Mouse (Mus musculus): ENCODE measurements around the gene Slc35f1. TPM values are rescaled to one million over a fixed set of nuclear protein-coding genes. Genes with fewer than 3 reads are reported as not detected.

Gene Slc35f1
- polyA plus RNA-seq, 1 experiment from 2014 or later: 0.93 TPM

DNA sequence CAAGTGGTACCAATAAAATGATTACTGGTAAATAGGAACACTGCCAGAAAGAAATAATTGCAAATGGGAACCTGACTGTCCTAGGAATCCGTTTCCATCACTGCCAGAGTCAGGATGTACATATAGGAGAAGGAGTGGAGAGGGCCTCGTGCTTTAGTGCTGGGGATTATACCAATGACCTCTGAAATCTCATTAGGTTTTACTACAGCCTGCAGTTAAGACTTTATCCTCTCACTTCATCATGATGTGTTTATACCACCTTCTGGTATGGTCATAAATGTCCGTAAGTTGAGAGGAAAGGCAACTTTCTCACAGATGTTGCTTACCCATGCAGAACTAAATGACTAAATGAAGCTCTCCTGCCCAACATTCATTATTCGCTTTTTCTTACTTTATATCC, 401.2 kb downstream of the Slc35f1 start:
- WGBS: 72% methylated on average over 4 of the region's 4 CpGs
- Histone ChIP-seq H3K36me3 (ENCODE audit: control insufficient read depth, insufficient read depth, low read length) (no peaks in the 10 kb centered on the region), H3K27ac (ENCODE audit: low read length) (no peak overlapping the region), H3K4me2 (ENCODE audit: low read depth, low read length) (no peak overlapping the region), H3K27me3 (ENCODE audit: control insufficient read depth, insufficient read depth, low read depth, low read length) (no peaks in the 10 kb centered on the region), H3K4me1 (replicated peaks; ENCODE audit: control insufficient read depth, insufficient read depth, low read length) (no peaks in the 10 kb centered on the region), H3K9me3 (ENCODE audit: control insufficient read depth, low read length) (no peaks in the 10 kb centered on the region), H3K9ac (ENCODE audit: low read length) (no peak overlapping the region), H3K4me3 (ENCODE audit: low read length) (no peak overlapping the region)
- no peak for ATAC-seq (ENCODE audit: low read depth)

DNA sequence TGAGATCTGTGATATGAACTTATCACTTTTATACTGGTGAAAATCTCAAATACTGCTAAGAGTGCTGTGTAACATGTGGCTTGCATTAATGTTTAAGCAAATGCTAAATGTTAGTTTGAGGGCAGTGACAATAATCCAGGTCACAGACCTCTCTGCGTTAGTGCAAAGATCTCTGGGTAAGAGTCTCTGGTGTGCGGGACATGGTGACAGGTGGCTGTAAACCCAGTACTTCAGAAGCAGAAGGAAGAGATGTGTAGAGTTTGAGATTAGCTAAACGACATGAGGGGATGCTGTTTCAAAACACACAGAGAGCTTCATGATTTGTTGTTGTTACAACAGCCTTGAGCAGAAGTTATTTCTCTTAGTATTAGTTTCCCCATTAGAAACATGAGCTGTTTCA, 406.1 kb downstream of the Slc35f1 start:
- Histone ChIP-seq H3K9me3 (ENCODE audit: control insufficient read depth, low read length) (no peaks in the 10 kb centered on the region), H3K27me3 (ENCODE audit: control insufficient read depth, insufficient read depth, low read depth, low read length) (no peaks in the 10 kb centered on the region), H3K9ac (ENCODE audit: low read length) (no peak overlapping the region), H3K36me3 (ENCODE audit: control insufficient read depth, insufficient read depth, low read length) (no peaks in the 10 kb centered on the region), H3K4me1 (replicated peaks; ENCODE audit: control insufficient read depth, insufficient read depth, low read length) (no peaks in the 10 kb centered on the region), H3K4me2 (ENCODE audit: low read depth, low read length) (no peak overlapping the region), H3K27ac (ENCODE audit: low read length) (no peak overlapping the region), H3K4me3 (ENCODE audit: low read length) (no peak overlapping the region)
- ATAC-seq (ENCODE audit: low read depth): no peak
- WGBS: 37% methylated on average over 3 of the region's 3 CpGs

DNA sequence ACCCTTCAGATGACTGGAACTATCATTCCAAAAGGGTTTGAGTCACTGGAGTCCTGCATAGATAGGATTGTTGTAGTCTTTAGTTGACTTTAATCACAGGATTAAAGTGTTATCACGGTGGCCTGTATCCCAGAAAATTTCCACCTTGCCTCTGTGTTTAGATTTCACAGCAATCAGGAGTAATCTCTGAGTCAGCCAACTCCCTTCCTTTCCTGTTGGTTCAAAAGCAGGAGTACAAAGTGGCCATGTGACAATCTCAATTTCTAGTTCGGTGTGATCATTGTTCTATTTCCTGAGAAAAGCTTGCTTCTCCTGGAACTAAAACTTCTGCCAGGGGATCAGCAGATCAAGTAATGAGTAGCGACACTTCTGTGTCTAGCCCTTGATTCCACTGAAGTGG, 410.5 kb downstream of the Slc35f1 start:
- H3K27ac ChIP-seq (ENCODE audit: low read length): no peak overlapping the region
- WGBS: 61% methylated on average over 3 of the region's 3 CpGs
- ATAC-seq (ENCODE audit: low read depth): no peak
- H3K4me3 ChIP-seq (ENCODE audit: low read length): no peak overlapping the region
- H3K4me1 ChIP-seq (replicated peaks; ENCODE audit: control insufficient read depth, insufficient read depth, low read length): no peaks in the 10 kb centered on the region
- no peaks in the 10 kb centered on the region for H3K9me3 ChIP-seq (ENCODE audit: control insufficient read depth, low read length)
- no peak overlapping the region for H3K4me2 ChIP-seq (ENCODE audit: low read depth, low read length)
- H3K9ac ChIP-seq (ENCODE audit: low read length): no peak overlapping the region
- no peaks in the 10 kb centered on the region for H3K27me3 ChIP-seq (ENCODE audit: control insufficient read depth, insufficient read depth, low read depth, low read length)
- H3K36me3 ChIP-seq (ENCODE audit: control insufficient read depth, insufficient read depth, low read length): no peaks in the 10 kb centered on the region

DNA sequence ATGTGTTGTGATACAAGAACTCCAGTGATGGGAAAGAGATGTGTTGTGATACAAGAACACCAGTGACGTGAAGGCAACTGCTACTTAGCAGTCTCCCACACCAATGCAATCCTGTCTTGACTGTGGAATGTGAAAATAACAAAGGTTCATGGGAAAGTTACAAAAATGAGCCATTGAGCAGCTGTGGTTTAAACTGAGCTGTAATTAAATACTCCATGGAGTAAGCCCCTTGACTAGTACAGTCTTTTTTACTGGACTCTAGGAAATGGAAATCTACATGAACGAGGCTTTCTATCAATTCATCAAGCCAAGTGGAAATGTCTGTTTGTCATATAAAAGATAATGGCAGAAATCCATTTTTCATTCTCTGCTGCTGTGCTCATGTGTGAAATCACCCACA, 411.1 kb downstream of the Slc35f1 start:
- no peak for ATAC-seq (ENCODE audit: low read depth)
- Histone ChIP-seq H3K27ac (ENCODE audit: low read length) (no peak overlapping the region), H3K4me3 (ENCODE audit: low read length) (no peak overlapping the region), H3K36me3 (ENCODE audit: control insufficient read depth, insufficient read depth, low read length) (no peaks in the 10 kb centered on the region), H3K4me2 (ENCODE audit: low read depth, low read length) (no peak overlapping the region), H3K27me3 (ENCODE audit: control insufficient read depth, insufficient read depth, low read depth, low read length) (no peaks in the 10 kb centered on the region), H3K4me1 (replicated peaks; ENCODE audit: control insufficient read depth, insufficient read depth, low read length) (no peaks in the 10 kb centered on the region), H3K9ac (ENCODE audit: low read length) (no peak overlapping the region), H3K9me3 (ENCODE audit: control insufficient read depth, low read length) (no peaks in the 10 kb centered on the region)
- WGBS: 70% methylated on average over 2 of the region's 2 CpGs

DNA sequence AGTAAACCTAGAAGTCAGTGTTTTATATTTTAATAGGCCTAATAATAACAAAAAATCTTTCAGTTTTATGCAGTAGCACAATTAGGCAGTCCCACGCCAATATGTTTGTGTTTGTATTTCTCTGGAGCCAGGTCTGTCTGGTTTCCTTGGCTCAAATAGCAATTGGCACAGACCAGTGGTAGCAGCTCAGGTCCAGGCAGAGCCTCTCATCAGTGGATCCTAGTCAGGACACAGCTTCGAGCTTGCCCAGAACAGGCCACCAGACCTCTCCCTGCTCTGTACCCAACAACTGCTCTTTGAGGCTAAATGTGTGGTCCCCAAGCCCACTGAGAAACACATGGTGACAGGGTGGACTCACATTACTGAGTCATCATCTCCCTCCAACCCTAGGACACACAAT, 412.1 kb downstream of the Slc35f1 start:
- no peak for ATAC-seq (ENCODE audit: low read depth)
- H3K4me3 ChIP-seq (ENCODE audit: low read length): no peak overlapping the region
- no peak overlapping the region for H3K4me2 ChIP-seq (ENCODE audit: low read depth, low read length)
- no peaks in the 10 kb centered on the region for H3K27me3 ChIP-seq (ENCODE audit: control insufficient read depth, insufficient read depth, low read depth, low read length)
- no peak overlapping the region for H3K9ac ChIP-seq (ENCODE audit: low read length)
- no peaks in the 10 kb centered on the region for H3K36me3 ChIP-seq (ENCODE audit: control insufficient read depth, insufficient read depth, low read length)
- no peaks in the 10 kb centered on the region for H3K4me1 ChIP-seq (replicated peaks; ENCODE audit: control insufficient read depth, insufficient read depth, low read length)
- H3K27ac ChIP-seq (ENCODE audit: low read length): no peak overlapping the region
- H3K9me3 ChIP-seq (ENCODE audit: control insufficient read depth, low read length): no peaks in the 10 kb centered on the region
- 75% methylated on average over 2 of the region's 2 CpGs for WGBS

DNA sequence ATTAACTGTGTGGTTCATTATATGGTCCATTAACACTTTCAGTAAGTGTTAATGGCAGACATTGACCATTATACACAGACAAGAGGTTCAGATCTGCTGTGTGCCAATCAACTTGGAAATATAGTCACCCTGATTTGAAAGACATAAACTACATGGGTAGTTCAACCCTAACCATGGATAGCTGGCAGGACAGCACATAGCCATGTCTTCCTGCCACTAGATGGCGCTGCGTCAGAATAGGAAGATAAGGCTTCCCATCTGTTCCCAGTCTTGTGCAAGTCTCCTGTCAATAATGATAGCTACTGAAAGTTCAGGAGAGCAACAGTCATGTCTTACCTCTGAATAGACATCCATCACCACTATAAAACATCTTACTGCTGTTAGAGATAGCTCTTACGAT, 424.7 kb downstream of the Slc35f1 start:
- H3K9ac ChIP-seq (ENCODE audit: low read length): no peak overlapping the region
- H3K4me1 ChIP-seq (replicated peaks; ENCODE audit: control insufficient read depth, insufficient read depth, low read length): no peaks in the 10 kb centered on the region
- H3K9me3 ChIP-seq (ENCODE audit: control insufficient read depth, low read length): no peaks in the 10 kb centered on the region
- H3K27ac ChIP-seq (ENCODE audit: low read length): no peak overlapping the region
- no peaks in the 10 kb centered on the region for H3K27me3 ChIP-seq (ENCODE audit: control insufficient read depth, insufficient read depth, low read depth, low read length)
- H3K4me2 ChIP-seq (ENCODE audit: low read depth, low read length): no peak overlapping the region
- no peak overlapping the region for H3K4me3 ChIP-seq (ENCODE audit: low read length)
- 27% methylated on average over 3 of the region's 3 CpGs for WGBS
- H3K36me3 ChIP-seq (ENCODE audit: control insufficient read depth, insufficient read depth, low read length): no peaks in the 10 kb centered on the region
- no peak for ATAC-seq (ENCODE audit: low read depth)

DNA sequence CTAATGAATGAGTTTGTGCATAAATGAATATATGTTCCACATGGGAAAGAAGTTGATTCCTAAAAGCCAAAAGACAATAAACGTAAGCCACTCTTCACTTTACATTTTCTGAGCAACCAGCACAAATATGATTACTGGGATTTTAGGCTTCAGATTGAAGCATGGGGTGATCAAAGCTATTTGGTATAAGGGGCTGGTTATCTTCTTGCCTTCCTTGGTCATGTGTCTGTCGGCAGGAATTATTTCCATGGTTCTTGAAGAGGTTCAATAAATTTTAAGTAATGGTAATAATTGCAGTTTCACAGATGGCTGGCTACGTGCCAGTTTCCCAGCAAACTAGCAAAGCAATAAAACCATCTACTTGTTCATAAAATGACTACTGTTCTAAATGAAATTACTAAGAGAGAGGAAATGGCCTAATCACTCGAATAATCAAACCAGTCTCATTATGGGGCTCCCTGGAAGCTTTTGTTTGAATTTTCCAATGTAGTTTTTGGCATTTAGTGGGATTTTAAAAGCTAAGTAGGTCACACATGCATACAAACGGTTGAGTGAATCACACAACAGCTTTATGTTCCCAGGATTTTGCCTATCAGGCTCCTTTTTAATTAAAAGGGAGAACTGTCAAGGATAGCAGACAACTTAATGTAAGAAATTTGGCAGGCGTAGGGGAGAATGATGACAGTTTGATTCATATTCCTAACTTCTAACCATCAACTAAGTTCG, 425.5 kb downstream of the Slc35f1 start:
- Histone ChIP-seq H3K4me2 (ENCODE audit: low read depth, low read length) (no peak overlapping the region), H3K27ac (ENCODE audit: low read length) (no peak overlapping the region), H3K4me1 (replicated peaks; ENCODE audit: control insufficient read depth, insufficient read depth, low read length) (no peaks in the 10 kb centered on the region), H3K9me3 (ENCODE audit: control insufficient read depth, low read length) (no peaks in the 10 kb centered on the region), H3K4me3 (ENCODE audit: low read length) (no peak overlapping the region), H3K9ac (ENCODE audit: low read length) (no peak overlapping the region), H3K27me3 (ENCODE audit: control insufficient read depth, insufficient read depth, low read depth, low read length) (no peaks in the 10 kb centered on the region), H3K36me3 (ENCODE audit: control insufficient read depth, insufficient read depth, low read length) (no peaks in the 10 kb centered on the region)
- no peak for ATAC-seq (ENCODE audit: low read depth)
- WGBS: 62% methylated on average over 7 of the region's 7 CpGs

DNA sequence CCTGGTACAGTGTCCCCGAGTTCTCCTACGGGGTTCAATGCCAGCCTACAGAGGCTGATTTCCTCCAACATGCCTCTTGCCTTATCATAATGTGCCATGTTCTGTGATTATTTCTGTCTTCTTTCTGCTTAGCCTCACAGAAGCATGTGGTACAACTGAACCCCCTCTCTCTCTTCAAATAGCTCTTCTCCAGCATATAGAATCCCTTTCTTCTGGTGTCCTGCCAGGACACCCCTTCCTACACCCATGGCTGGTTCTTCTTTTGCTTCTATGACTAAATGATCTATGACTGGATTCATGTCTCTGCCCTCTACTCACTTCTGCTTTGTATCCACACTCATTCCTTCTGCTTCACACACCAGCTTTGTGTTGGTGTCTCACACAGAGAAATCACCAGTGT, 430.3 kb downstream of the Slc35f1 start:
- Histone ChIP-seq H3K27me3 (ENCODE audit: control insufficient read depth, insufficient read depth, low read depth, low read length) (no peaks in the 10 kb centered on the region), H3K27ac (ENCODE audit: low read length) (no peak overlapping the region), H3K4me1 (replicated peaks; ENCODE audit: control insufficient read depth, insufficient read depth, low read length) (no peaks in the 10 kb centered on the region), H3K9ac (ENCODE audit: low read length) (no peak overlapping the region), H3K4me3 (ENCODE audit: low read length) (no peak overlapping the region), H3K36me3 (ENCODE audit: control insufficient read depth, insufficient read depth, low read length) (no peaks in the 10 kb centered on the region), H3K9me3 (ENCODE audit: control insufficient read depth, low read length) (no peaks in the 10 kb centered on the region), H3K4me2 (ENCODE audit: low read depth, low read length) (no peak overlapping the region)
- WGBS: 93% methylated on average over 2 of the region's 2 CpGs
- no peak for ATAC-seq (ENCODE audit: low read depth)

DNA sequence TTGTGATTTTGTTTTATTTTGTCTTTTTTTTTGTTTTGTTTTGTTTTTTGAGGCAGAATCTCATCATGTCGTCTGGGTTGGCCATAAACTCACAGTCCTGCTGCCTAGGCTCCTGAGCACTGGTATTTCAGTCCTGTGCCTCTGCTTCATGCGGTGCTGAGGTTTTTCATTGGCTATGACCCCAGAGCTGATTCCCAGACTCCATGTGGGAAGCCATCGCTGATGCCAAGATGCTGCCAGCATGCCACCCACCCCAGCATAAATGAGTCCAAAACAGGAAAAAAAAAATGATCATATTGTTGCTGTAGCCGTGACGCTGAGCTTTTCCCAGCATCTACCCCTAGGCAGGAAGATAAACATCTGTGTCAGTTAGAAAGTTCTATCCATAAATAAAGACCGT, 434.0 kb downstream of the Slc35f1 start:
- Histone ChIP-seq H3K27ac (ENCODE audit: low read length) (no peak overlapping the region), H3K9ac (ENCODE audit: low read length) (no peak overlapping the region), H3K9me3 (ENCODE audit: control insufficient read depth, low read length) (no peaks in the 10 kb centered on the region), H3K27me3 (ENCODE audit: control insufficient read depth, insufficient read depth, low read depth, low read length) (no peaks in the 10 kb centered on the region), H3K4me3 (ENCODE audit: low read length) (no peak overlapping the region), H3K36me3 (ENCODE audit: control insufficient read depth, insufficient read depth, low read length) (no peaks in the 10 kb centered on the region), H3K4me1 (replicated peaks; ENCODE audit: control insufficient read depth, insufficient read depth, low read length) (no peaks in the 10 kb centered on the region), H3K4me2 (ENCODE audit: low read depth, low read length) (no peak overlapping the region)
- no peak for ATAC-seq (ENCODE audit: low read depth)
- 54% methylated on average over 6 of the region's 6 CpGs for WGBS

DNA sequence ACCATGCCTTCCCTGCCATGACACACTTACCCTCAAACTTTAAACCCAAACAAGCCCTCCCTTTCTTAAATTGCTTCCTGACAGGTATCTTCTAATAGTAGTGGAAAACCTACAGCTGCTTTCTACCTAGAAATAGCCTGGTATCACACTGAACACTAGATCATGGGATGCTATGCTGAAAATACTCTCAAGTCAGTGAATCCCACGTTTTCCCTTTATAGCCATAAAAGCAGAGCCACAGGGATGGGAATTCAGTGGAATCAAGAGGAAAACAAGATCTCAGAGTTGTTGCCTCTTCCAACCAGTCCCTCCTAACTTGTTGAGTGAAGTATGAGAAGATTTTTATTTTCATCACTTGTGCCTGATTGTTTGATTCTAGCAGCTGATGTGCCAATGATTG, 442.4 kb downstream of the Slc35f1 start:
- ATAC-seq (ENCODE audit: low read depth): no peak
- Histone ChIP-seq H3K4me3 (ENCODE audit: low read length) (no peak overlapping the region), H3K36me3 (ENCODE audit: control insufficient read depth, insufficient read depth, low read length) (no peaks in the 10 kb centered on the region), H3K27me3 (ENCODE audit: control insufficient read depth, insufficient read depth, low read depth, low read length) (no peaks in the 10 kb centered on the region), H3K4me1 (replicated peaks; ENCODE audit: control insufficient read depth, insufficient read depth, low read length) (no peaks in the 10 kb centered on the region), H3K9me3 (ENCODE audit: control insufficient read depth, low read length) (no peaks in the 10 kb centered on the region), H3K9ac (ENCODE audit: low read length) (no peak overlapping the region), H3K27ac (ENCODE audit: low read length) (no peak overlapping the region), H3K4me2 (ENCODE audit: low read depth, low read length) (no peak overlapping the region)
- WGBS: 62% methylated on average over 1 of the region's 1 CpGs

Measured in lung, embryonic 16.5 days (tissue).